Mouse (Mus musculus): ENCODE results near the gene Cep97.

The Cep97 gene

GRCm38 (mm10) chr16:55947266-55947665 is 12.6 kb upstream of the Cep97 start:
- DNase-seq = no peak

DNA sequence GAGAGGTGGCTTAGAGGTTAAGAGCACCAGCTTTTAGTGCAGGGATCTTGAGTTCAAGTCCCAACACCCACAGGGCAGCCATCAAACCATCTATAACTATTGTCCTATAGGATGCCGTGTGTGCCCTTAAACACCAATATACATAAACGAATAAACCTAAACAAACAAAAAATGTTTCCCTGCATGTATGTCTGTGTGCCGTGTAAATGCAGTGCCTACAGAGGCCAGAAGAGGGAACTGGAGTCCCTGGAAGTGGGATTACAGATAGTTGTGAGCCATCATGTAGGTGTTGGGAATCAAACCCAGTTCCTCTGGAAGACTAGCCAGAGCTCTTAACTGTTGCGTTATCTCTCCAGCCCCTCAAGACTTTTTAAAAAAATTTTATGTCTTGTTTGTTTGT is 6.1 kb upstream of the Cep97 start:
- DNase-seq = no peak

DNA sequence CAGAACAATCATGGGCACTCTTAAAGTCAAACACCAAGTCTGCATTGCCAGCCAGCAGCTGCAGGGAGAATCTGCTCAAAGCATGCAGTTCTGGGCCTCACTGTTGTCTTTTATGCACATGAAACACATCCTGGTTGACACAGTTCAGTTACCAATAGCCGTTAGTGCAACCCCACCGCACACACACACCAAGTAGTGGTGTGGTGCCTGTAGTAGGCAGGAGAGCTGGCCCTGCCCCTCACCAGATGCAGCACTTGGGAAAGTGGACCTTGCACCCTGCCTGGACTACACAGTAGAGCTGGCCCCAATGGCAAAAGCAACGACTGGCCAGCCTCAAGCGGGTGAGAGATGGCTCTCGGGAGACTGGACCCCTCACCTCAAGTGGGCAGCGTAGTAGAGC is 5.0 kb upstream of the Cep97 start:
- DNase-seq = no peak

DNA sequence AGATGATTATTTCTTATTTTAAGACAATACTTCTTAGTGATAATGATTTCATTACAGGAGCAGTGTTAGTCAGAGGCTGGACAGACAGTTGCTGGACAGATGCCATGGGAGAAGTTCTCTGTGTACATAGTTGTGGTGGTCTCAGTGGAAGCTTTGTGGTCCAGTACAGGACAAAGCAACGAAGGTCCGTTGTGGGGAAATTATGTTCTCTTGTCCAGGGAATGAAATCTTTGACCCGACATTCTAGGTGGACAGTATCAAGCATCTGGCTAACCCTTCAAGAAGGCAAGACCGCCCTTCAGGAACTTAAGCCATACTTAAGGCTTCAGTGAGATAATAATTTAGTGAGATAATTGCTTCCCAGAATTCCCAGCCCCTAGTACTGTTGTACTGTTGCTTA is 4.1 kb upstream of the Cep97 start:
- no peak for DNase-seq

- peak in 1 of 2 experiments; percentile 40 for DNase-seq
These were observed 843 bp downstream of the Cep97 start for GRCm38 (mm10) chr16:55933681-55934343.

DNA sequence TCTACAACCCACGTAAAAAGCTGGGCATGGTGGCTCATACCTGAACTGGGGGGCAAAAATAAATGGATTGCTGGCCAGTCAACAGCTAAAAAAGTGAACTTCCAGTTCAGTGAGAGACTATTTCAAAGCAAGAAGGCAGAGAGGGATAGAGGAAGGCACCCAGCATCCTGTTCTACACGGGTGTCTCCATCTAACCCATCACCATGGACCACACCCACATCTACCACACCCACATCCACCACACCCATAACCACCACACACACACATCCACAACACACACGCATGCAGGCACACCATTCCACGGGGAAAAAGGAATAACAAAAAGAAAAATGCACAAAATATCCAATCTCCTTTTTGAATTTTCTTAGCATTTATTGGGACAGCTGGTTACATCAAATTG is 10.6 kb downstream of the Cep97 start:
- no peak for DNase-seq

- no peak for DNase-seq
These were observed 12.6 kb downstream of the Cep97 start for GRCm38 (mm10) chr16:55922079-55922478.

DNA sequence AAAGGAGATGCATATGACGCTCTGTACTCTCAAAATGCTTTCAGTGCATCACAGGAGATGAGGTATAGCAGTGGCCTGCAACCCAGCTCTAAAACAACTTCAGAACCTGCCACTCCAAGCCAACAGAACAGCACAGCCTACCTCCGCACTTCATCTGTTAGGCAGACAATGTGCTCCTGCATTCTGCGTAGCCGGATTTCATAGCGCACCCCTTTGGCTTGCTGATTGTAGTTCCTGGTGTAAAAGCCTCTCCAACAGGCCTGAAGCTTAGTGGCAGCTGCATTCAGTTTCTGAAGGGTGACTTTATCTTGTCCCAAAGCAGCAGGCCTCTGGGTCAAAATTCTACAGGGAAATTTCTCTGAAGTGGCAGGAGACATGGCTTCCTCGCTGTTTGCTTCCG is 19.9 kb downstream of the Cep97 start:
- DNase-seq = no peak

DNA sequence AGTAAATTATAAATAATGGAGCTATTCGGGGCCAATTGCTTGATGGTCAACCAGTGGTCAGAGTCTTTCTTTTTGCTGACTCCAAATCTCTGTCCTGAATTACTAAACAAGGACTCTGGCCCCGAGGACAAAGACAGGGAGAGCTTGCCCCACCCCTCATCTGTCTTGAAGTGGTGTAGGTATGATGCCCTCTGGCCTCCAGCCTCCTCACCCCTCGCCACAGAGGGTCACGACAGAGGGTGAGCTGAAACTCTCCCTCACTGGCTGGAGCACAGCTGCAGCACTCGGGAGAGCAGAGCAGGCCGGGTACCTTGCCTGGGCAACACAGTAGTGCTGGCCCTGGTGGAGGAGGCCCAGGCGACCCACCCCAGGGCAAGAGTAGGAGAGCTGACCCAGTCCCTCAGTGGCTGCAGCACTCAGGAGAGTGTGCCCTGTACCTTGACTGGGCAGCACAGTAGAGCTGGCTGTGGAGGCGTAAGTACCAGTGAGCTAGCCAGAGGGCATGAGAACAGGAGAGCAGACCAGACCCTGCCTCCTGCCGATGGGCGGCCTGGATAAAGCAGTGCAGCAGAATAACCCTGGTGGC is 24.4 kb downstream of the Cep97 start:
- DNase-seq = no peak

GRCm38 (mm10) chr16:55906928-55907679 is 27.6 kb downstream of the Cep97 start:
- no peak for DNase-seq

DNA sequence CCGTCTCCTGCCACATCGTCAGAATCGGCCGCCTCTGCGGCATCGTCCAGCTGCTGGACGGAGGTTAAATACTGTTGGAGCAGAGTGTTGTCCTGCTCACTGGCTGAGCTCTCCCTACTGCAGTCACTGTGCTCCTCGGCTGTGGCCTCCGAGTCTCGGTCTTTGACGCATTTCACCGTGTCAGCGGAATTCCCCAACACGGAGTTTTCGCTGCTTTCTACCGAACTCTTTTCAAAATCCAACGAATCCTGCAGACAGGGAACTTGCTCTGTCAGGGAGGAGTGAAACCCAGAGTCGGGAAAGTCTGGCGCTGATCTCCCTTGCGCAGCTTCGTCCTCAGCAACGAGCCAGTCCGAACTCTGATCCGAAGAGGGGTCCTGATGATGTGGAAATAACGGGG is 29.3 kb downstream of the Cep97 start:
- no peak for DNase-seq

DNA sequence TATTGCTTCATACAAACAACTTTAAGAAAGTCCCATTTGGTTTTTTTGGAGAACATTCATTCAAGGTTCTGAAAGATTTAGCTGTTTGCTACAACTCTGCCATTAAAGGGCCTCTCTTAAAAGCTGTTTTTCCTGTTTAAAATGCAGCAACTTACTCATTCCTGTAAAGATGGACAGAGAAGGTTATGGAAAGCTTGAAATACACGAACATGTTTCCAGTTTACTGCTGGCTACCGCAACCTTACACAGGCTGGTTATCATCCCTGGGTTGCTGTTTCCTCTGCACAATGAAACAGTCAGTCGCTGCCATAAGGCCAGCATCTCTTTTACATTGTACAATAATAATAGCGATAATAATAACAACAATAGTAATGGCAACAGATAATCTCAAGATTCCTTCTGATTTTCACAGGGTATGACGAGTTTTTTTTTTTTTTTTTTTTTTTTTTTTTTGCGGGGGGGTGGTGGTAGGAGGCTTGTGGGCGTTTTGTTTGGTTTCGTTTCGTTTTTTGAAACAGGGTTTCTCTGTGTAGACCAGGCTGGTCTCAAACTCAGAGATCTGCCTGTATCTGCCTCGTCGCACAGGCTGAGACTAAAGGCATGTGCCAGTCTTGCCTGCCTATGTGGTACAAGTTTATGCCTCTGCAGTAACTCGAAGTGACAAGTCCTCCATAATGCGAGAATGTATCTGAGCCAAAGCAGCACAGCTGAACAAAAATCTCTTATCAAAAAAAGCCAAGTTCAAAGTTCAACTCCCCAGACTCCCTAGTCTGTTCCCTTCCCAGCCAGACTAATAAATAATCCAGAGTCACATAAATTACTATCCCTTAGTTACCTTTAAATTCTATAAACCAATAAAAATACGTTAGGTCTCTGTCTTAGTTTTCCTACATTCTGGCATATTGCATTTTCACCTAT is 32.6 kb downstream of the Cep97 start:
- no peak for DNase-seq

DNA sequence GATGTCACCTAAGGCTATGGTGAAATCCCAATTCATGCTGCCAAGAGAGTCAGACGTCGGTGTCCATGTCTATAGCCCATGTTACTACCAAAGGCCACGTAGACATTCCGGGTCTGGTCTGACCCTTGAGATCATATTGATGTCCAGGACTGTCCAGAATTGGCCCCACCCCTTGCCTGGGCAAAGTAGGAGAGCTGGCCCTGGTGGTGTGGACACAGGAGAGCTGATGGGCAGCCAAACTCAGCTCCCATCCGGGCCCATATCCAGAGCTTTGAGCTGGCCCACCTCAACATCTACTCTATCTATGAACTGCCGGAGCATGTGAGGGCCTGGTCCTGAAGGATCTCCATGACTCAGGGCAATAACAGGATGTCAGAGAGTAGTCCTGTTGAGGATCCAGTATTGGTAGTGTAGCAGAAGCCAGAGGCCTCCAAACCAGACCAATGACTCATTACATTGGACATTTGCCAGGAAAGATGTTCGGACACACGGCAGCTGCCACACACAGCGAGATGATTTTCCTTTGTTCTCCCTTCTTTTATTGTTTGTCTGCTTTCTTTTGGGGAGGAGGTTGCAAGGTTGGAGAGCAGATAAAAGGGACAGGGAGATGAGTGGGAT is 36.2 kb downstream of the Cep97 start:
- peak in 1 of 2 experiments; percentile 9 for DNase-seq

GRCm38 (mm10) chr16:55895651-55896095 is 39.0 kb downstream of the Cep97 start:
- DNase-seq = peak in 1 of 2 experiments; percentile 15

DNA sequence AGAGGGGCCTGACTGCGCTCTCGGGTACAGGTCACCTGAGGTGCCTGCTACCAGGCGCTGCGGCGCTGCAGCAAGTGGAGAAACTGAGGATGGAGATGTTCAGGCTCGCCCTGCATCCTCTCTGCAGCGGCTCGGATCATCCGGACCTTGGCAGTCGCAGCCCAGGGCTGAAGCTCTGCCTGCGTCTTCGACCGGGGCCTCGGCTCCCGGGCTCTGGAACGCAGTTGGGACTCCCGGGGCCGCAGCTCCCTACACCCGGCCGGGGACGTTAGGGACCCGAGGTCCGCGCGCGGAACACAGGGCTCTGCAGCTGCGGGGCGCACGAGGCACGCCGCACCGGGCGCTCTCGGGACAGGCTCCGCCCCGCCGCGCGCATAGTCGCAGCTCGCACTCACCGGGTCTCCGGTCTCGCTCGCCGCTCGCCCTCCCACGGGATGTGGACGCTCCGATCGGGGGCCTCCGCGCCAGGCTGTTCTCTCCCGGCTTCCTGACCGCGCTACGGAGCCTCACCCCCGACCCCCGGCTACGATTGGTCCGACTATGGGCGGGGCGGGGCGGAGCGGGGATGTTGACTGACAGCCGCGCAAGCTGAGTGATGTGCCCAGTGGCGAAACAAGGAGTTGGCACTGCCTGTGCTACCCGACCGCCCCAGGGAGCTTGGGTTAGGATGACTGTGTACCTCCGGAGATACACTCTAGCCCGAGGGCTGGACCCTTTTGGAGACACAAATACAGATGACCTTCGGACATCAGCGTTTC is 39.6 kb downstream of the Cep97 start, which contains the start of gene Nxpe3:
Gene Nxpe3 (minus strand): TSS at position 393 of the 758 bp plus-strand sequence.
- peak; percentile 86 for DNase-seq

GRCm38 (mm10) chr16:55894536-55894892 is 40.1 kb downstream of the Cep97 start:
- DNase-seq = no peak

DNA sequence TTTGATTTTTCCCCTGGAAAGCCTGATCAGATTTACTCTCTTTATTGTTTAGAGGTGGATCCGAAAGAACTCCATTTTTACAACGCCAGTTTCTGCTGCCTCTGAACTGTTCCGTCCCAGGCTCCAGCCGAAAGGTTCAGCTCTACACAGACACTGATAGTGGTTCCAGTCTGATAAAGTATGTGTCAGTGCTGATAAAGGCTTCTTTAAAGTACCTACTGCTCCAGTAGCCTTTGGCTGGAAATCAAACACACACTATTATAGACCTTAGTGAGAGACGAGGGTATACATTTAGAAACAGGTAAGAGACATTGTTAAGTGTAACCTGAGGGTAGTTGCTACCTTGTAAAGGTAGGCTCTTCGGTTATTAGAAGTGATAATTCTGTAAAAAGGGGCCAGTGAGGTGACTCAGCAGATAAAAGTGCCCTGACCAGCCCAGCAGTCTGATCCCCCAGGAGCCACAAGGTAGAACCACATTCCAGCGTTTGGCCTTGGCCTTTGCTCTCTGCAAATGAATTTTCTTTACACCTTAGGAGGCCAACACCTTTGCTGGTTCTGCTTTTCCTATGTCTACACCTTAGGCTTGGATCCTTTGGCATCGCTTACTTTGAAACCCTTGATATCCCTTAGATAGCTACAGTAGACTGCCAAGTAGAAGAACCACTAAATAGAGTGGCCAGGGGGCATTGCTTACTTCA is 41.1 kb downstream of the Cep97 start:
- no peak for DNase-seq

DNA sequence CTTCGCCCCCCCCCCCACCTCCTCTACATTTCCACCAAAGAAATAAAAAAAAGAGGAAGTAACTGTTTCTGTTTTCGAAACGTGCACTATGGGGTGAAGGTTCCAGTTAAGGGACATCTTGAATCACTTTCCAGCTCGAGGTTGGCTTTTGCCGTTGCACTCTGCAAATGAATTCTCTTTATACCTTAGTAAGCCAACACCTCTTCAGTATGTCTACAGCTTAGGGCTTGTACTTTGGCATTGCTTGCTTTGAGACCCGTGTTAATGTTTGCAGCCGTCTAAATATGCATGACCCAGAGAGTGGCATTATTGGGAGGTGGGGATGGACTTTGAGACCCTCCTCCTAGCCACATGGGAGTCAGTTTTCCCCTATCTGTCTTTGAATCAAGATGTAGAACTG is 42.2 kb downstream of the Cep97 start:
- DNase-seq = no peak

DNA sequence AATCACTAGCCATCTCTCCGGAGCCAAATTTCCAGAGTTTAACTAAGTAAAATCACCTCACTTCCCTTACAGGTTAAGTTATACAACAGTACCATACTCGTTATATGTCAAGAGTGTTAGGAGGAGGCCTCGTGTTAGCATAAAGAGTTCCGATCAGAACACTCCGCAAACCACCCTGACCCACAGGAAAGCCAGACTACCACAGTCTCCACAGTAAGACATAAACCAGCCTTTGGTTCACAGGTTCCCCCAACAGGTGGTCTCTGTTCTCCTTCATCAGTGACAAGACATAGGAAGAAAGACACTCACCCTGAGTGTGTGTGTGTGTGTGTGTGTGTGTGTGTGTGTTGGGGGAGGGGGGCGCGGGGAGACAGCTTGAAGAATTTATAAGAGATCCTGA is 43.3 kb downstream of the Cep97 start:
- DNase-seq = no peak

GRCm38 (mm10) chr16:55890346-55891136 is 44.1 kb downstream of the Cep97 start:
- DNase-seq = no peak
